Mouse (Mus musculus): ENCODE data around the gene Igf2bp3. TPM values are rescaled to one million over a fixed set of nuclear protein-coding genes. Genes with fewer than 3 reads are reported as not detected.

Igf2bp3 gene
- polyA plus RNA-seq, 1 experiment from 2014 or later, result 75.5 TPM

DNA sequence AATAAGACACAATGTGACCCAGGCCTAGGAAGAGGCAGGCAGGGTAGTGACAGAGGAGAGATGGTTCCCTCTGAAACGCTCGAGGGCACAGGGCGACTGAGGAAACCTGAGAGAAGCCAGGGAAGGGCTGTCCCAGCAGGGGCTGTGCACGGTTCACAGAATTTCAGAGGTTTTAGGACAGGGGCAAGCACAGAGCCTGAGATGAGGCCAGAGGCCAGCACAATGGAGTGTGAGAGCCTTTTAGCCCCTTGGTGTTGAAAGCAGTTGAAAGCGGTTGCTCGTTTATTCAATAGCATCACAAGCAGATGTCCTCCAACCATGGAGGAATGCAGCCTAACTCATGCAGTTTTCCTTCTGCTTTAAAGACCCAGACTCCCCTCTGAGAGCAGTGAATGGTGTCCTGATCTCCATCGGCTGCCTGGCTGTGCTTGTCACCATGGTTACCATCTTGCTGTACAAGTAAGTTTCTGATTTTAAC is 159.5 kb downstream of the Igf2bp3 start:
- Histone ChIP-seq H3K36me3 (no peaks in the 10 kb centered on the region), H3K4me2 (no peak overlapping the region), H3K4me1 (peaks cover 5% of the 10 kb centered on the region), H3K27ac (no peak overlapping the region), H3K9ac (0 out of 2 replicates have a peak overlapping the region, but pooled peaks have one; percentile 49), H3K9me3 (no peaks in the 10 kb centered on the region), H3K4me3 (no peak overlapping the region), H3K27me3 (peaks cover 6% of the 10 kb centered on the region)
- no peak for ATAC-seq (ENCODE audit: insufficient number of reproducible peaks, insufficient read depth, low FRiP score, low TSS enrichment, low read depth)
- 15% methylated on average over 7 of the region's 7 CpGs for WGBS

DNA sequence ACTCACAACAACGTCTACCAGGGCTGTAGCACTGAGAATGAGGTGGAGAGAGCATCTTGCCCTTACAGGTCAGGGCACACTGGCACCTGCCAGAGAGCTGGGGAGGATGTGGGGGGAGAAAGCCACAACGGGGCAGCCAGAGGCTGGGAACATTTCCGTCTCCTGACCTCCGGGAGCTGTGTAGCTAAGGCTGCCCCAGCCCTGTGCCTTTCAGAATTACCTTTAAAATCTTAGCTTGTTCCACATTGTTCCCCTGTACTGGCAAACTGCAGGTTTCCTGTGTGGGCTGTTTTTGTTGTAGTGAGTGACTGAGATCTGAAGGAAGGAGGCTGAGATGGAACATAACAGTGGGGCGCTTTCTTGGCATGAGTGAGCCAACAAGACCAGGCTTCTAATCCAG is 162.6 kb downstream of the Igf2bp3 start:
- Histone ChIP-seq H3K36me3 (no peaks in the 10 kb centered on the region), H3K9me3 (no peaks in the 10 kb centered on the region), H3K27ac (no peak overlapping the region), H3K4me3 (no peak overlapping the region), H3K4me1 (peaks cover 5% of the 10 kb centered on the region), H3K9ac (no peak overlapping the region), H3K27me3 (peaks cover 6% of the 10 kb centered on the region), H3K4me2 (no peak overlapping the region)
- no peak for ATAC-seq (ENCODE audit: insufficient number of reproducible peaks, insufficient read depth, low FRiP score, low TSS enrichment, low read depth)
- 73% methylated on average over 5 of the region's 5 CpGs for WGBS

DNA sequence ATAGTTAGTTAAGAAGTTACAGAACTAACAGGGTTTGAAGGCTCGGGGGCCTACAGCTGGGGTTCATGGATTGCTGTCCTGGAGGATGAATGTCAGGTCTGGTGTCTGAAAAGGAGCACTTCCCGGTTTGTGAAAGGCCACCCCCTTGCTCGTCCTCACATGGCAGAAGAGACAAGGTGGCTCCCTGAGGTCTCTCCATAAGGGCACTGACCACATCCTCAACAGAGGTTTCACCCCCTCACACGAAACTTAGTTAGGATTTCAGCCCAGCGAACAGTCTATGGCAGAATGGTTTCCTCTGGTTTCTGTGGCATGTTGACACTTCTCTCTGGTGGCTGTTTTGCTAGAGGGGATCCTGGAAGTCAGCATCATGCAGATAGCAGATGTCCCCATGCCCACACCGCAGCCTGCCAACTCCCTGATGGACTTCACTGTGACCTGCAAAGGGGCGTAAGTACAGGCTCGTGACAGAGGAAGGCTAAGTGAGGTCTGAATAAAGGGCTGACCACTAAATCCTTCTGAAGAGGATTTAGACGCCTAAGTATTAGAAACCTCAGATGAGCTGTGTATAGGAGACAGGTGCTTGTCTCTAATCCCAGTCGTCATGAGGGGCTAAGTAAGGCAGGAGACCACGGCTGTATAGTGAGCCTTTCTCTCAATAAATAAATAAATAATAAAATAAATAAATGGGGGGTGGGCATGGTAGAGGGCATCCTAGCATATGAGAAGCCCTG is 163.9 kb downstream of the Igf2bp3 start:
- no peak overlapping the region for H3K4me2 ChIP-seq
- H3K9me3 ChIP-seq, result no peaks in the 10 kb centered on the region
- WGBS, result 68% methylated on average over 11 of the region's 11 CpGs
- no peak overlapping the region for H3K27ac ChIP-seq
- H3K4me3 ChIP-seq, result no peak overlapping the region
- peaks cover 6% of the 10 kb centered on the region for H3K27me3 ChIP-seq
- no peaks in the 10 kb centered on the region for H3K36me3 ChIP-seq
- no peak overlapping the region for H3K9ac ChIP-seq
- no peak for ATAC-seq (ENCODE audit: insufficient number of reproducible peaks, insufficient read depth, low FRiP score, low TSS enrichment, low read depth)
- H3K4me1 ChIP-seq, result peaks cover 5% of the 10 kb centered on the region

DNA sequence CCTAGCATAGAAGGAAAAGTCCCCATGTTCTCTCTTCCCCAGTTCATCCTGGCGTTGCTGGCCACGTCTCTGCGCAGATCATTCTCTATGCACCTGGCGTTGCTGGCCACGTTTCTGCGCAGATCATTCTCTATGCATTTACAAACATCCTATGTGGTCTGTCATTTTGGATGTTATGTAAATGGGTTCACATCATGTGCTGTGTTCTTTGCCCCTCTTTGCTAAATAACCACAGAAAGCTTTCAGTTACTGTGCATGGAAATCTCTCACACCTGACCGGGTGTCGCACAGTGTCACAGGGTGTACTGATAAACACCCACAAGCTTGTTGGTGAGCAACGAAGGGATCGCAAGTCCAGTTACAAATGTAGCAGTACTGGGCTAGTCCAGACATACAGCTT is 166.4 kb downstream of the Igf2bp3 start:
- Histone ChIP-seq H3K4me1 (no peaks in the 10 kb centered on the region; the same call in 1 of the 2 replicates), H3K4me3 (no peak overlapping the region), H3K9ac (no peak overlapping the region), H3K36me3 (no peaks in the 10 kb centered on the region), H3K27ac (no peak overlapping the region), H3K9me3 (no peaks in the 10 kb centered on the region), H3K4me2 (no peak overlapping the region), H3K27me3 (peaks cover 6% of the 10 kb centered on the region)
- no peak for ATAC-seq (ENCODE audit: insufficient number of reproducible peaks, insufficient read depth, low FRiP score, low TSS enrichment, low read depth)
- WGBS, result 86% methylated on average over 10 of the region's 10 CpGs

DNA sequence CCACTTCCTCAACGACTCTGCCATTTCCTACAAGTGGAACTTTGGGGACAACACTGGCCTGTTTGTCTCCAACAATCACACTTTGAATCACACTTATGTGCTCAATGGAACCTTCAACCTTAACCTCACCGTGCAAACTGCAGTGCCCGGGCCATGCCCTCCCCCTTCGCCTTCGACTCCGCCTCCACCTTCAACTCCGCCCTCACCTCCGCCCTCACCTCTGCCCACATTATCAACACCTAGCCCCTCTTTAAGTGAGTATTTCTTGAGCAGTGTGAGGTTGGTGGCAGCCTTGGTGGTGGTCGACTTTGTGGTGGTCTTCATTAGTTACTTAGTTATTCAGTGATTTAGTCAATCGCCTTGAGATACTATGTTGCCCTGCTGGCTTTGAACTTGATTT is 166.9 kb downstream of the Igf2bp3 start:
- no peaks in the 10 kb centered on the region for H3K36me3 ChIP-seq
- H3K27ac ChIP-seq, result no peak overlapping the region
- H3K4me2 ChIP-seq, result no peak overlapping the region
- no peaks in the 10 kb centered on the region for H3K9me3 ChIP-seq
- no peak overlapping the region for H3K4me3 ChIP-seq
- H3K27me3 ChIP-seq, result peaks cover 6% of the 10 kb centered on the region
- no peak overlapping the region for H3K9ac ChIP-seq
- 72% methylated on average over 10 of the region's 10 CpGs for whole genome bisulfite sequencing
- ATAC-seq (ENCODE audit: insufficient number of reproducible peaks, insufficient read depth, low FRiP score, low TSS enrichment, low read depth), result no peak
- no peaks in the 10 kb centered on the region for H3K4me1 ChIP-seq

DNA sequence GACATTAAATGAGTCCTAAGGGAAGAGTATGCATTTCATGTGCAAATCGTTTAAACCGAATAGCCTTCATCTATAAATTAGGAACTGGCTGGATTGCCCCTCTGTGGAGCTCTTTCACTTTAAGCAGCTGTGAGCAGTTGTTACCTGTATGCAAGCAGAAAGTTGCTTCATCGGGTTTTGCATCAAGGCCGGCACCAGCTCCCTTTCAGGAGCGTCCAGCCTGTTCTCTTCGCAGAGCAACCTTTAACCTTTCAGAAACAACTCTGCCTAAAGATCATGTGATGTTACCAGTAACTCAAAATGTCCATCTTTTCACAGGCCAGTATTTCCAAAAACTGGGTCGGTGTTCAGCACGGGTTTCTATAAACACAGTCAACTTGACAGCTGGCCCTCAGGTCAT is 167.8 kb downstream of the Igf2bp3 start:
- no peak for ATAC-seq (ENCODE audit: insufficient number of reproducible peaks, insufficient read depth, low FRiP score, low TSS enrichment, low read depth)
- WGBS, result 71% methylated on average over 8 of the region's 8 CpGs

DNA sequence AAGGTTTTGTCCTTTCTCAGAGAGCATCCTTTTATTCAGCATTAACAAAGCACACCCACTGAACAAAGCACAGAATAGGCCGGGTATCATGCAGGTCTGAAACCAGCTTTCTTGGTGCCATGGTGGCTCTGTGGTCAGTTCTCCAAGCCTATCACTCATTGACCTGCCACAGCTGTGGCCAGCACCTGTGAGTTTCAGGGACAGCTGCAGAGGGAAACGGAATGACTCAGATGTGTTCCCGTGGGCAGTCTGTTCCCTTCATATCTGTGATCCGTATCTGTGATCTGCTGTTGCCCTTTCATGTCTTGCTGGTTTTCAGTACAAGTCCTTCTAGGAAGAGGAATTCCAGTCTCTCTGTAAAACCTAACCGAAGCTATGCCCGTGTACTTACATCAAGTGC is 168.3 kb downstream of the Igf2bp3 start:
- 72% methylated on average over 6 of the region's 6 CpGs for WGBS
- Histone ChIP-seq H3K36me3 (no peaks in the 10 kb centered on the region), H3K4me2 (no peak overlapping the region), H3K9ac (no peak overlapping the region), H3K27ac (no peak overlapping the region), H3K4me3 (no peak overlapping the region), H3K4me1 (no peaks in the 10 kb centered on the region), H3K9me3 (no peaks in the 10 kb centered on the region), H3K27me3 (0 out of 2 replicates have a peak, but pooled peaks cover under 1% of the 10 kb centered on the region)
- no peak for ATAC-seq (ENCODE audit: insufficient number of reproducible peaks, insufficient read depth, low FRiP score, low TSS enrichment, low read depth)

More for the DNA sequence above, 167.8 kb downstream of the Igf2bp3 start:
- Histone ChIP-seq H3K27ac (no peak overlapping the region), H3K9ac (no peak overlapping the region), H3K27me3 (peaks cover 5% of the 10 kb centered on the region), H3K4me1 (no peaks in the 10 kb centered on the region), H3K4me2 (no peak overlapping the region), H3K4me3 (no peak overlapping the region), H3K9me3 (no peaks in the 10 kb centered on the region), H3K36me3 (no peaks in the 10 kb centered on the region)

DNA sequence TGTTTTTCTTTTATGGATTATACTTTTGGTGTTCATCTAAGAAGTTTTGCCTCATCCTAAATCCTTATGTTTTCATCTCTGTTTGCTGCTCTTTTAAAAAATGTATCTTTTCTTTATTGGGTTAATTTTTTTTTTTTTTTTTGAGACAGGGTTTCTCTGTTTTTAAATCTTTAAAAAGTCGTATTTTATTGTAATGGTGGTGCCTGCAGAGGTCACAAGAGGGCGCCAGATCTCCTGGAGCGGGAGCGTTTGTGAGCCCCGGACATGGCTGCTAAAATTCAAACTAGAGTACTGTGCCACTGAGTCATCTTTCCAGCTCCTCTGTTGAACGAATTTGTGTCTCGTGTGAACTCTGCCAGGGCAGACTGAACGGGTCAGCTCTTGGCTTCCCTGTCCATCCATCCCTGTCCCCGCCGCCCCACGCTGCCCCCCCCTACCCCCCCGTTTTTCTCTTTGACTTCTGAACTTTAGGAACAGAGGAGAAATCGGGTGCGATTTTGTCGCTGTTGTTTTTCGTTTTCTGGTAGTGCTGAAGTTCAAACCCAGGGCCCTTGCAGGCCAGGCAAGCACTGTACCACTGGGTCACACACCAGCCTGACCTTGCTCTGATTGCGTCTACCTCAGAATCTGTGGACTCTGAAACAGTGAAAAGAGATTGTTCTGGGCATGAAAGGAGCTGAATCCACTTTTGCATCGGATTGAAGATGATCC is 175.1 kb downstream of the Igf2bp3 start:
- no peak for ATAC-seq (ENCODE audit: insufficient number of reproducible peaks, insufficient read depth, low FRiP score, low TSS enrichment, low read depth)
- H3K9ac ChIP-seq, result peak overlapping the region; percentile 66
- peak overlapping the region; percentile 54 for H3K4me2 ChIP-seq
- 14% methylated on average over 18 of the region's 18 CpGs for WGBS
- peak overlapping the region; percentile 40 for H3K4me3 ChIP-seq
- no peak overlapping the region for H3K27ac ChIP-seq
- H3K4me1 ChIP-seq, result peaks cover 20% of the 10 kb centered on the region
- H3K9me3 ChIP-seq, result no peaks in the 10 kb centered on the region
- H3K36me3 ChIP-seq, result no peaks in the 10 kb centered on the region
- peaks cover 15% of the 10 kb centered on the region; the same call in 1 of the 2 replicates for H3K27me3 ChIP-seq

DNA sequence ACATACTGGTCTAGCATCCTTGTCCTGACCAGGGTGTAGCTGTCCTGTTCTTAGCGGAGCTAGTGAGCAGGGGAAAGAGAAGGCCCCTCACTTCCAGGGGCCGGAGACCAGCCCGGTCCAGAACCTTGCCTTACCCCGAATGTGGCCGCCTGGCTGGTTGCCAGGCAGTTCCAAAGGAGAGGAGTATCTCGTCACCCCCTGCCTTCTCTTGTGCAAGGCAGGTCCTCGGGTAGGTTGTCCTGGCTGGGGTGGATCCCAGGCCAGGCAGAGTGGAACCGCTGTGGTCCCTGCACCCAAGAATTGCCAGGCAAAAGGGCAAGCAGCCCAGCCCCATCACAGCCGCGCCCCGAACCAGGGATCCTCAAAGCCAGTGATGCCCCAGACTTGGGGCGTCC is 177.5 kb downstream of the Igf2bp3 start:
- H3K9me3 ChIP-seq, result no peaks in the 10 kb centered on the region
- H3K4me2 ChIP-seq, result peak overlapping the region; percentile 52
- H3K27me3 ChIP-seq, result peaks cover 15% of the 10 kb centered on the region; the same call in 1 of the 2 replicates
- no peak overlapping the region for H3K27ac ChIP-seq
- H3K4me1 ChIP-seq, result peaks cover 20% of the 10 kb centered on the region
- no peak for ATAC-seq (ENCODE audit: insufficient number of reproducible peaks, insufficient read depth, low FRiP score, low TSS enrichment, low read depth)
- no peak overlapping the region for H3K4me3 ChIP-seq
- H3K36me3 ChIP-seq, result no peaks in the 10 kb centered on the region
- H3K9ac ChIP-seq, result no peak overlapping the region
- WGBS, result 68% methylated on average over 12 of the region's 12 CpGs

DNA sequence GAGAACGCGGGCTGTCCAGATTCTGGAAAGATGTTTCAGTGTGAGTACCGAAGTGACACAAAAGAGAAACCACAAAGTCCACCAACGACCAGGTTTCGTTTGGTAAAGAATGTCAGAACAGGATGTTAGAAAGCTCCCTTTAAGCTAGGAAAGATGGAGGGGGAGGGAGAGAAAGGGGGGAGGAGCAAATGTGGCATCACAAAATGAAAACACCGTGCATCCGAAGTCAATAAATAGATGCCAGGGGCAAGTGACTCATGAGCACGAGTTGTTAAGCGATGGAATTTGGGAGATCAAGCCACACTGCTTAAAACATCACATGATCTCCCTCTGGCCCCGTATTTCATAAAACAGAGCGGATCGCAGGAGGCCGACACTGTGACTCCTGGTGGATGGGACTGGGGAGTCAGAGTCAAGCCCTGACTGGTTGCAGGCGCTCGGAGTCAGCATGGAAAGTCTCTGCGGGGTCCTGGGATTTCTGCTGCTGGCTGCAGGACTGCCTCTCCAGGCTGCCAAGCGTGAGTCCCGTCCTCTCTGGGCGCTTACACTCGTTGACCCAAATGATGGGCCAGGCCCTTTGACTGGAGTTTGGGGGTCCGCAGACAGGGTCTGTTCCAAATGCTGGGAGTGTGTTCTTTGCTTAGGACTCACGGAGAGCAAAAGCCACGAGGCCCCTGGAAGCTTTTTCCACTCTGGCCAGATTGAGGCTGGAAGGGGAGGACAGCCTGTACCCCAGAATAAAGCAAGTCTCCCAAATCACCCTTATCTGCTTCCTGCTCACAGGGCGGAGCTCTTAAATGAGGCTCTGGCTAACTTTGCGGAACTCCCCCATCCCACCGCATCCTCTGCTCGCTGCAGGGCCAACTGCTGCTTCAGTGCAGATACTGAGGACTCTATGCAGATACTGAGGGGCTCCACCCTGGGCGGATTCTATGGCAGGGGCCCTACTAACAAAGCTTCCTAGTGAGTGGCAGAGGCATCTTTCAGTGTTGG is 178.2 kb downstream of the Igf2bp3 start, which contains the start of gene Gpnmb:
Gene Gpnmb (plus strand): TSS at position 272 of the 993 bp plus-strand sequence.
- peak within 1 kb of the TSS; percentile 52 for H3K4me2 ChIP-seq
- peaks cover 15% of the 10 kb centered on the region; the same call in 1 of the 2 replicates for H3K27me3 ChIP-seq
- no peaks in the 10 kb centered on the region for H3K36me3 ChIP-seq
- peak within 1 kb of the TSS; percentile 51; the same call in 1 of the 2 replicates for H3K9ac ChIP-seq
- WGBS, result 28% methylated on average over 28 of the region's 28 CpGs
- H3K27ac ChIP-seq, result no peak within 1 kb of the TSS
- peaks cover 20% of the 10 kb centered on the region for H3K4me1 ChIP-seq
- H3K9me3 ChIP-seq, result no peaks in the 10 kb centered on the region
- peak within 1 kb of the TSS; percentile 17 for H3K4me3 ChIP-seq
- ATAC-seq (ENCODE audit: insufficient number of reproducible peaks, insufficient read depth, low FRiP score, low TSS enrichment, low read depth), result no peak
